Mouse (Mus musculus) neural tube, embryonic 13.5 days (tissue): ENCODE measurements around the gene Pou5f2. TPM values are rescaled to one million over a fixed set of nuclear protein-coding genes. Genes with fewer than 3 reads are reported as not detected.

Source experiments
- ATAC-seq: fragments of 200-750 bp; cut with Nextera tagmentation; 2 replicates; pipeline ENCODE4 v1.8.0; 2017; ENCODE audit warnings: low read depth, mild to moderate bottlenecking, moderate TSS enrichment, moderate library complexity
- H3K27ac ChIP-seq: fragments of 300-500 bp; sonication (generic); replicated peaks from 2 replicates; pipeline ENCODE4 v1.5.1; 2015; ENCODE audit warnings: moderate library complexity, mild to moderate bottlenecking, inconsistent platforms
- H3K27me3 ChIP-seq: fragments of 300-500 bp; sonication (generic); 2 replicates; pipeline ENCODE4 v1.6.1; 2015; ENCODE audit warnings: mild to moderate bottlenecking, inconsistent platforms
- H3K36me3 ChIP-seq: fragments of 300-500 bp; sonication (generic); 2 replicates; pipeline ENCODE4 v1.6.1; 2015; ENCODE audit warnings: mild to moderate bottlenecking, inconsistent platforms
- H3K4me1 ChIP-seq: fragments of 300-500 bp; sonication (generic); replicated peaks from 2 replicates; pipeline ENCODE4 v1.6.1; 2015; ENCODE audit warnings: inconsistent platforms
- H3K4me2 ChIP-seq: fragments of 300-500 bp; sonication (generic); 2 replicates; pipeline ENCODE4 v1.6.1; 2015; ENCODE audit warnings: inconsistent platforms, mild to moderate bottlenecking, moderate library complexity
- H3K4me3 ChIP-seq: fragments of 300-500 bp; sonication (generic); 2 replicates; pipeline ENCODE4 v1.5.1; 2015; ENCODE audit warnings: mild to moderate bottlenecking, inconsistent platforms
- H3K9ac ChIP-seq: fragments of 300-500 bp; sonication (generic); 2 replicates; pipeline ENCODE4 v1.6.1; 2015; ENCODE audit warnings: moderate library complexity, mild to moderate bottlenecking, inconsistent platforms
- H3K9me3 ChIP-seq: fragments of 300-500 bp; sonication (generic); 2 replicates; pipeline ENCODE4 v1.6.1; 2016; ENCODE audit warnings: inconsistent platforms
- WGBS: fragments of 180-500 bp; shearing (Covaris S2); methylation state at CpG from one replicate; pipeline ENCODE4 v1.1.7; 2015; 5-methylcytosine and 5-hydroxymethylcytosine counted together
- polyA plus RNA-seq: library from polyadenylated mRNA; unstranded; fragments of >200 nt; fragmentation: Nextera tagmentation; extraction: Ambion mirVana; gene quantifications from 2 replicates; pipeline ENCODE4 v1.2.1, GENCODE M21; 2015

Pou5f2 gene
- polyA plus RNA-seq, 1 experiment from 2014 or later, result 0.50 TPM

- Histone ChIP-seq H3K9ac (no peak overlapping the region), H3K27ac (no peak overlapping the region), H3K36me3 (no peaks in the 10 kb centered on the region), H3K9me3 (no peaks in the 10 kb centered on the region), H3K4me3 (no peak overlapping the region), H3K4me1 (no peaks in the 10 kb centered on the region), H3K27me3 (no peaks in the 10 kb centered on the region), H3K4me2 (no peak overlapping the region)
- no peak for ATAC-seq
- 69% methylated on average over 5 of the region's 5 CpGs for WGBS
Measured at GRCm38 (mm10) chr13:78045116-78045515, 20.4 kb downstream of the Pou5f2 start.

Other genes starting within 250 kb of the Pou5f2 start
- gene Nr2f1, start 174.9 kb downstream of the Pou5f2 start, polyA plus RNA-seq, result 46.8 and 47.9 TPM in 2 replicates